Mouse (Mus musculus) left cerebral cortex, adult 2 months (tissue): ENCODE measurements around the gene Hist1h3a. TPM values are rescaled to one million over a fixed set of nuclear protein-coding genes. Genes with fewer than 3 reads are reported as not detected.
"Not testable (repeated sequence)": the region's sequence is repeated elsewhere in the genome, so short reads cannot be mapped to it uniquely, and the experiment has no call there.

Source experiments
- DNase-seq, 2 experiments: peaks; one replicate each; pipeline ENCODE4 v3.0.0; 2021 to 2022; ENCODE audit warnings: low spot score in 2 of 2, mixed read lengths in 1 of 2; ENCODE audit errors: extremely low spot score in 1 of 2
- H3K27ac ChIP-seq: fragments of 200-600 bp; 2 replicates; pipeline ENCODE4 v1.8.1; 2022
- H3K4me3 ChIP-seq: fragments of 200-600 bp; 2 replicates; pipeline ENCODE4 v1.8.1; 2022
- CTCF ChIP-seq: fragments of 200-600 bp; IDR thresholded peaks from 2 replicates; pipeline ENCODE4 v1.8.1; 2022; ENCODE audit warnings: antibody characterized with exemption, mild to moderate bottlenecking, moderate library complexity
- intact Hi-C: fragments of 180-260 bp; cut with DNase I; formaldehyde crosslinking; loops from one replicate; pipeline ENCODE4 v1.15.1; 2025
- microRNA-seq, 2 experiments: library from miRNA; unstranded; fragments of <30 nt; microRNA quantifications; one replicate each; pipeline ENCODE4 v1.2.0; 2021
- total RNA-seq, 2 experiments: library from RNA; stranded (reverse); gene quantifications; 2 replicates each; pipeline ENCODE4 v1.2.3; 2021

The Hist1h3a gene
- total RNA-seq, 2 experiments from 2014 or later, result 31.1 to 37.0 TPM

GRCm38 (mm10) chr13:23738041-23738440 is 24.1 kb downstream of the Hist1h3a start:
- DNase-seq, result no peak
- Histone ChIP-seq H3K4me3 (peak overlapping the region; percentile 83), H3K27ac (peak overlapping the region; percentile 93)
- no peak for TF ChIP-seq CTCF
- intact Hi-C loops, result loop anchor here (5.0 kb wide), 2 partner anchors 116 to 1696 kb away; partner anchors contain the start of genes Hist1h1e, Hist1h2ag, Hist1h2be and Hist1h2bj

- intact Hi-C loops, result loop anchor here (5.0 kb wide), 2 partner anchors 115 to 1695 kb away; partner anchors contain the start of genes Hist1h1e, Hist1h2ag, Hist1h2be and Hist1h2bj
- Histone ChIP-seq H3K27ac (no peak overlapping the region), H3K4me3 (no peak overlapping the region)
- no peak for TF ChIP-seq CTCF
- DNase-seq, result no peak
Measured at GRCm38 (mm10) chr13:23737091-23737490, 25.1 kb downstream of the Hist1h3a start.

GRCm38 (mm10) chr13:23732156-23732804 is 29.9 kb downstream of the Hist1h3a start:
- peak; percentile 86 for TF ChIP-seq CTCF
- no peak overlapping the region for H3K4me3 ChIP-seq
- no peak overlapping the region for H3K27ac ChIP-seq
- DNase-seq, result no peak
- intact Hi-C loops, result loop anchor here (1.0 kb wide), 1 partner anchor 31 kb away; no protein-coding TSS in a partner anchor

- H3K27ac ChIP-seq, result no peak overlapping the region
- intact Hi-C loops, result no loop called here
- no peak for TF ChIP-seq CTCF
- no peak overlapping the region for H3K4me3 ChIP-seq
- DNase-seq, result no peak
Measured at GRCm38 (mm10) chr13:23730479-23730878, 31.7 kb downstream of the Hist1h3a start.

- Histone ChIP-seq H3K27ac (no peak overlapping the region), H3K4me3 (no peak overlapping the region)
- TF ChIP-seq CTCF, result no peak
- intact Hi-C loops, result no loop called here
- no peak for DNase-seq
Measured at GRCm38 (mm10) chr13:23729706-23730105, 32.5 kb downstream of the Hist1h3a start.

- H3K4me3 ChIP-seq, result no peak overlapping the region
- no peak for TF ChIP-seq CTCF
- no peak for DNase-seq
- H3K27ac ChIP-seq, result no peak overlapping the region
- intact Hi-C loops, result no loop called here
Measured at GRCm38 (mm10) chr13:23729192-23729525, 33.0 kb downstream of the Hist1h3a start.

- H3K27ac ChIP-seq, result no peak overlapping the region
- TF ChIP-seq CTCF, result no peak
- no peak overlapping the region for H3K4me3 ChIP-seq
- intact Hi-C loops, result no loop called here
- no peak for DNase-seq
Measured at GRCm38 (mm10) chr13:23728472-23729191, 33.6 kb downstream of the Hist1h3a start.

- Histone ChIP-seq H3K27ac (no peak overlapping the region), H3K4me3 (no peak overlapping the region)
- DNase-seq, result no peak
- intact Hi-C loops, result no loop called here
- TF ChIP-seq CTCF, result no peak
Measured at GRCm38 (mm10) chr13:23725213-23725612, 37.0 kb downstream of the Hist1h3a start.

- H3K4me3 ChIP-seq, result no peak overlapping the region
- H3K27ac ChIP-seq, result no peak overlapping the region
- no peak for DNase-seq
- intact Hi-C loops, result no loop called here
- no peak for TF ChIP-seq CTCF
Measured at GRCm38 (mm10) chr13:23724239-23724638, 37.9 kb downstream of the Hist1h3a start.

- DNase-seq, intact Hi-C loops, H3K4me3 ChIP-seq, H3K27ac ChIP-seq: not testable (repeated sequence)
Measured at GRCm38 (mm10) chr13:23717593-23718245, 44.5 kb downstream of the Hist1h3a start.

GRCm38 (mm10) chr13:23717176-23717575 is 45.0 kb downstream of the Hist1h3a start:
- no peak for DNase-seq
- intact Hi-C loops, result no loop called here
- H3K27ac ChIP-seq, result no peak overlapping the region
- H3K4me3 ChIP-seq, result no peak overlapping the region
- no peak for TF ChIP-seq CTCF

- intact Hi-C loops, result no loop called here
- DNase-seq, result no peak
- no peak for TF ChIP-seq CTCF
- no peak overlapping the region for H3K27ac ChIP-seq
- H3K4me3 ChIP-seq, result no peak overlapping the region
Measured at GRCm38 (mm10) chr13:23716261-23717042, 45.7 kb downstream of the Hist1h3a start.

Small RNA genes lying within 50 kb of the gene (microRNA-seq; reads per million reads assigned to microRNA genes)
- gene Gm44314 (0 reads per million in 2 experiments), gene Gm44484 (0 reads per million in 2 experiments)

Other genes with a start within 250 kb of the Hist1h3a start
- 100 to 1,000 TPM; 289 to 340 TPM for gene Hist1h4h, start 231.3 kb downstream of the Hist1h3a start, total RNA-seq
- gene Hist1h2af, start 228.5 kb downstream of the Hist1h3a start, total RNA-seq, result 1 to 10 TPM; 2.4 to 4.4 TPM
- 1 to 10 TPM; 2.6 to 5.1 TPM for gene Hist1h3g, start 227.0 kb downstream of the Hist1h3a start, total RNA-seq
- under 1 TPM; 0.61 TPM for gene Hist1h2bh, start 219.0 kb downstream of the Hist1h3a start, total RNA-seq
- gene Hist1h3f, start 218.3 kb downstream of the Hist1h3a start, total RNA-seq, result 10 to 100 TPM; 12.9 to 15.5 TPM
- gene Hist1h4f, start 210.7 kb downstream of the Hist1h3a start, total RNA-seq, result 100 to 1,000 TPM; 161 to 177 TPM
- 1 to 10 TPM; 3.5 TPM for gene Hist1h1d, start 209.1 kb downstream of the Hist1h3a start, total RNA-seq
- 10 to 100 TPM; 40.1 to 50.4 TPM for gene Hist1h3e, start 200.0 kb downstream of the Hist1h3a start, total RNA-seq
- 1 to 10 TPM; 2.4 to 5.0 TPM for gene Hist1h2ae, start 191.2 kb downstream of the Hist1h3a start, total RNA-seq
- 10 to 100 TPM; 68.0 to 71.2 TPM for gene Hist1h2bg, start 191.0 kb downstream of the Hist1h3a start, total RNA-seq
- gene Hist1h2bf, start 188.2 kb downstream of the Hist1h3a start, total RNA-seq, result 10 to 100 TPM; 19.7 to 24.1 TPM
- gene Hist1h2ad, start 188.0 kb downstream of the Hist1h3a start, total RNA-seq, result 1 to 10 TPM; 3.8 to 9.0 TPM
- gene Hist1h3d, start 186.6 kb downstream of the Hist1h3a start, total RNA-seq, result 1 to 10 TPM; 6.9 to 9.9 TPM
- 100 to 1,000 TPM; 141 to 157 TPM for gene Hist1h4d, start 180.8 kb downstream of the Hist1h3a start, total RNA-seq
- gene Hist1h2be, start 141.3 kb downstream of the Hist1h3a start, total RNA-seq, result 1 to 10 TPM; 5.4 to 7.9 TPM
- 10 to 100 TPM; 53.2 to 57.3 TPM for gene Hist1h1e, start 139.8 kb downstream of the Hist1h3a start, total RNA-seq
- gene Hist1h2ac, start 78.4 kb downstream of the Hist1h3a start, total RNA-seq, result 1 to 10 TPM; 2.1 to 2.7 TPM
- gene Hist1h2bc, start 78.2 kb downstream of the Hist1h3a start, total RNA-seq, result 10 to 100 TPM; 27.0 to 29.1 TPM
- gene Hist1h1t, start 66.6 kb downstream of the Hist1h3a start, total RNA-seq, result not detected
- 100 to 1,000 TPM; 103 TPM for gene Hist1h4c, start 63.9 kb downstream of the Hist1h3a start, total RNA-seq
- 1 to 10 TPM; 2.4 to 3.1 TPM for gene Hfe, start 51.5 kb downstream of the Hist1h3a start, total RNA-seq
- gene Hist1h1c, start 23.6 kb downstream of the Hist1h3a start, total RNA-seq, result 10 to 100 TPM; 53.4 to 53.7 TPM
- 1 to 10 TPM; 1.0 to 1.3 TPM for gene Hist1h3c, start 16.8 kb downstream of the Hist1h3a start, total RNA-seq
- gene Hist1h2bb, start 15.7 kb downstream of the Hist1h3a start, total RNA-seq, result 10 to 100 TPM; 12.3 to 19.0 TPM
- gene Hist1h2ab, start 11.3 kb downstream of the Hist1h3a start, total RNA-seq, result 10 to 100 TPM; 19.9 to 21.0 TPM
- 1 to 10 TPM; 6.6 to 7.5 TPM for gene Hist1h3b, start 10.1 kb downstream of the Hist1h3a start, total RNA-seq
- 10 to 100 TPM; 62.5 to 93.5 TPM for gene Hist1h4b, start 5.4 kb downstream of the Hist1h3a start, total RNA-seq
- 10 to 100 TPM; 53.1 to 70.3 TPM for gene Hist1h4a, start 1.2 kb downstream of the Hist1h3a start, total RNA-seq
- 10 to 100 TPM; 21.6 to 22.6 TPM for gene Hist1h1a, start 1.3 kb upstream of the Hist1h3a start, total RNA-seq
- gene Trim38, start 7.5 kb upstream of the Hist1h3a start, total RNA-seq, result not detected
- not detected for gene Slc17a2, start 44.6 kb upstream of the Hist1h3a start, total RNA-seq
- gene Slc17a3, start 77.0 kb upstream of the Hist1h3a start, total RNA-seq, result not detected
- not detected for gene Slc17a1, start 105.4 kb upstream of the Hist1h3a start, total RNA-seq
- gene Slc17a4, start 152.6 kb upstream of the Hist1h3a start, total RNA-seq, result not detected
- gene Hist1h2ba, start 171.8 kb upstream of the Hist1h3a start, total RNA-seq, result not detected
- not detected for gene Hist1h2aa, start 172.1 kb upstream of the Hist1h3a start, total RNA-seq
- under 1 TPM in 1 of 2 experiments, not detected in 1; 0.68 TPM for gene Scgn, start 228.8 kb upstream of the Hist1h3a start, total RNA-seq